Comparison of ENCODE assay signal across 7 mouse cellular contexts in the genomic region with DNA sequence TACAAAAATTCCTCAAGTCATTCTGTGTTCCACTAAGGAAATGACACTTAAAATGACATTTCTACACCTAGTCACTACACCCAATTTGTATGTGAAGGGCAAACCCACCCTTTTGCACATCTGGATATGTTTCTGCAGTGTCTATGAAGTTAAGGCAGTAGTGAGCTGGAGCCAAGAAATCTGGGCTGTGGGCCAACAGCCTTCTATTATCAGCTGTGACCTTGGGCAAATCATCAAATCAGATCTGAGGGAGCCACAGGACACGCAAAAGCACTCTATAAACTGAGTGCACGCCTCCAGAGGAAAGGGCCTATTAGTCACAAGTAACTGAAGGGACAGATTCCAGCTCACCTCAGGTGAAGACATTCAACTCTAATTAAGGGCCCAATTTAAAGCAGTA. TPM values are rescaled to one million over a fixed set of nuclear protein-coding genes. Genes with fewer than 3 reads are reported as not detected.
A peak's percentile ranks its signal among the peaks of the same experiment; 100 is the strongest.
DNase-seq lines count a peak whose midpoint lies in the region; ATAC-seq and TF ChIP-seq lines count a peak whose summit lies in the region.

No protein-coding gene starts in this region.

- 20% methylated on average over 2 of the region's 2 CpGs for WGBS in kidney, embryonic 15.5 days

- no peak for ATAC-seq in G1E (ENCODE audit: extremely low read depth, insufficient number of reproducible peaks, low FRiP score, poor library complexity, severe bottlenecking)
- ATAC-seq in kidney, embryonic 15.5 days (replicated peaks; ENCODE audit: low FRiP score): no peak

- H3K9ac ChIP-seq in kidney, embryonic 15.5 days: no peak overlapping the region

- no peak for DNase-seq in G1E (ENCODE audit: low spot score)
- DNase-seq in adipocyte (ENCODE audit: low spot score): peak; percentile 67
- DNase-seq in heart, adult 8-10 months (ENCODE audit: low spot score): peak; percentile 76
- peak; percentile 71 to 84 for DNase-seq in lung, postnatal 4 days
- DNase-seq in layer of hippocampus, adult 9-10 months (ENCODE audit: low spot score): no peak
- no peak for DNase-seq in frontal cortex, postnatal 10 days (ENCODE audit: low spot score in 2 of 2)

- no peaks in the 10 kb centered on the region for H3K9me3 ChIP-seq in G1E (replicated peaks)
- H3K9me3 ChIP-seq in kidney, embryonic 15.5 days (replicated peaks): no peaks in the 10 kb centered on the region

- H3K4me2 ChIP-seq in kidney, embryonic 15.5 days: peak overlapping the region; percentile 67

- peaks cover 55% of the 10 kb centered on the region for H3K36me3 ChIP-seq in G1E (replicated peaks)
- peaks cover 52% of the 10 kb centered on the region for H3K36me3 ChIP-seq in kidney, embryonic 15.5 days

- H3K27me3 ChIP-seq in G1E (ENCODE audit: insufficient read depth, low read length): no peaks in the 10 kb centered on the region
- no peaks in the 10 kb centered on the region for H3K27me3 ChIP-seq in kidney, embryonic 15.5 days

- peaks cover 59% of the 10 kb centered on the region for H3K4me1 ChIP-seq in G1E (ENCODE audit: insufficient read depth, low read depth, low read length)
- peaks cover 43% of the 10 kb centered on the region for H3K4me1 ChIP-seq in kidney, embryonic 15.5 days

- H3K27ac ChIP-seq in kidney, embryonic 15.5 days: no peak overlapping the region

- H3K4me3 ChIP-seq in G1E (ENCODE audit: low read depth, low read length): peak overlapping the region; percentile 100; the same call in 1 of the 2 replicates
- H3K4me3 ChIP-seq in kidney, embryonic 15.5 days (replicated peaks): no peak overlapping the region

- TF ChIP-seq CTCF in G1E (IDR thresholded peaks at IDR 0.05; ENCODE audit: low read depth, low read length): no peak

RNA-seq across cellular contexts. Expression of a gene that starts 3.2 kb away (rescaled TPM):
- total RNA-seq in G1E (2014; fragmentation: Nextera tagmentation) (71.8 TPM in 2 replicates), G1E (2017) (72.0 and 80.6 TPM in 2 replicates)
- 53.4 and 69.1 TPM in 2 replicates for polyA plus RNA-seq in G1E (2012)
- 10 to 100 TPM; 17.1 to 25.6 (median 19.4) TPM for total RNA-seq in heart, adult 8-10 months (2022)
- 98.7 and 99.4 TPM in 2 replicates for polyA plus RNA-seq in kidney, embryonic 15.5 days (2015; fragmentation: Nextera tagmentation; extraction: Ambion mirVana)

Comparison
In these comparisons a context has a peak if more than half of its experiments do, and no peak if none do; other contexts are left out.
1. DNase-seq: peak in adipocyte (single experiment), heart, adult 8-10 months (single experiment) and lung, postnatal 4 days (2 of 2); none in G1E (single experiment), layer of hippocampus, adult 9-10 months (single experiment) and frontal cortex, postnatal 10 days (0 of 2).